Mouse (Mus musculus) cerebellum, postnatal 36 days (tissue): ENCODE data around the gene Ier5.

ENCODE experiments used
- DNase-seq, 2 experiments: peaks; one replicate each; pipeline ENCODE4 v3.0.0; 2021 to 2022; ENCODE audit warnings: mixed read lengths in 2 of 2

The Ier5 gene

GRCm38 (mm10) chr1:155098486-155099279 lies 753 bp downstream of the Ier5 start:
- DNase-seq = peak in 1 of 2 experiments; percentile 59

- peak; percentile 25 to 28 for DNase-seq
These were observed 1.4 kb downstream of the Ier5 start for GRCm38 (mm10) chr1:155097931-155098485.

- no peak for DNase-seq
These were observed 2.1 kb downstream of the Ier5 start for GRCm38 (mm10) chr1:155097354-155097753.

- DNase-seq = no peak
These were observed 2.7 kb downstream of the Ier5 start for GRCm38 (mm10) chr1:155096620-155097261.

GRCm38 (mm10) chr1:155093971-155094707 lies 5.3 kb downstream of the Ier5 start:
- DNase-seq = no peak

- DNase-seq = no peak
These were observed 6.2 kb downstream of the Ier5 start for GRCm38 (mm10) chr1:155093145-155093791.

- peak in 1 of 2 experiments; percentile 47 for DNase-seq
These were observed 7.3 kb downstream of the Ier5 start for GRCm38 (mm10) chr1:155091842-155092800.

GRCm38 (mm10) chr1:155091374-155091841 lies 8.0 kb downstream of the Ier5 start:
- DNase-seq = no peak

GRCm38 (mm10) chr1:155090736-155091135 lies 8.7 kb downstream of the Ier5 start:
- no peak for DNase-seq

- DNase-seq = no peak
These were observed 9.1 kb downstream of the Ier5 start for GRCm38 (mm10) chr1:155090327-155090726.

GRCm38 (mm10) chr1:155088847-155089603 lies 10.4 kb downstream of the Ier5 start:
- no peak for DNase-seq

GRCm38 (mm10) chr1:155088046-155088445 lies 11.4 kb downstream of the Ier5 start:
- DNase-seq = no peak

GRCm38 (mm10) chr1:155086893-155087292 lies 12.5 kb downstream of the Ier5 start:
- DNase-seq = no peak

GRCm38 (mm10) chr1:155086416-155086815 lies 13.0 kb downstream of the Ier5 start:
- no peak for DNase-seq

- no peak for DNase-seq
These were observed 14.6 kb downstream of the Ier5 start for GRCm38 (mm10) chr1:155084839-155085238.

- peak; percentile 79 to 83 for DNase-seq
These were observed 15.9 kb downstream of the Ier5 start for GRCm38 (mm10) chr1:155083271-155084265.

- peak in 1 of 2 experiments; percentile 31 for DNase-seq
These were observed 16.5 kb downstream of the Ier5 start for GRCm38 (mm10) chr1:155082965-155083268.

GRCm38 (mm10) chr1:155082158-155082964 lies 17.1 kb downstream of the Ier5 start:
- no peak for DNase-seq
